Mouse (Mus musculus) liver, adult 2 months (tissue): ENCODE measurements at regions not wholly inside any gene's neighbourhood (a gene's known extent, or its start where the extent isn't known, plus 50 kb on each side); places are given as distances from the start of the nearest gene placed in this dataset.
"Not testable (repeated sequence)": the region's sequence is repeated elsewhere in the genome, so short reads cannot be mapped to it uniquely, and the experiment has no call there.

Source experiments
- DNase-seq: peaks from one replicate; pipeline ENCODE4 v3.0.0-alpha.2; 2011; ENCODE audit warnings: low read depth, low spot score; ENCODE audit errors: extremely low read depth
- H3K27ac ChIP-seq: fragments of 200-500 bp; replicated peaks from 2 replicates; pipeline ENCODE4 v1.5.1; 2012; ENCODE audit warnings: low read depth, mild to moderate bottlenecking, control low read depth, inconsistent platforms, low read length; ENCODE audit not compliant: insufficient read depth
- H3K27me3 ChIP-seq: fragments of 200-500 bp; 2 replicates; pipeline ENCODE4 v1.6.1; 2012; ENCODE audit warnings: mild to moderate bottlenecking, moderate library complexity, low read length, inconsistent platforms; ENCODE audit not compliant: control insufficient read depth, insufficient read depth
- H3K36me3 ChIP-seq: fragments of 200-500 bp; 2 replicates; pipeline ENCODE4 v1.6.1; 2012; ENCODE audit warnings: low read length, inconsistent platforms; ENCODE audit not compliant: control insufficient read depth, insufficient read depth
- H3K4me1 ChIP-seq: fragments of 200-500 bp; 2 replicates; pipeline ENCODE4 v1.6.1; 2011; ENCODE audit warnings: low read length; ENCODE audit not compliant: control insufficient read depth, insufficient read depth
- H3K4me3 ChIP-seq: fragments of 200-500 bp; 2 replicates; pipeline ENCODE4 v1.5.1; 2011; ENCODE audit warnings: low read depth, mild to moderate bottlenecking, control low read depth, low read length, moderate library complexity; ENCODE audit not compliant: insufficient read depth
- H3K79me2 ChIP-seq: fragments of 200-500 bp; 2 replicates; pipeline ENCODE4 v1.6.1; 2012; ENCODE audit warnings: inconsistent platforms, mild to moderate bottlenecking, low read length, moderate library complexity; ENCODE audit not compliant: control insufficient read depth, insufficient read depth
- H3K9ac ChIP-seq: fragments of 200-500 bp; 2 replicates; pipeline ENCODE4 v1.6.1; 2012; ENCODE audit warnings: low read depth, mild to moderate bottlenecking, control low read depth, inconsistent platforms, low read length
- CTCF ChIP-seq: fragments of 200-500 bp; IDR thresholded peaks from 2 replicates; pipeline ENCODE4 v1.5.1; 2011; ENCODE audit warnings: low read depth, low read length, control low read depth
- POLR2A ChIP-seq: fragments of 200-500 bp; IDR thresholded peaks from 2 replicates; pipeline ENCODE4 v1.6.1; 2011; ENCODE audit warnings: low read length, control low read depth; ENCODE audit not compliant: insufficient read depth; ENCODE audit errors: extremely low read depth
- WGBS: fragments of 180-500 bp; shearing (Covaris S2); methylation state at CpG from one replicate; pipeline ENCODE4 v1.1.7; 2018; 5-methylcytosine and 5-hydroxymethylcytosine counted together

DNA sequence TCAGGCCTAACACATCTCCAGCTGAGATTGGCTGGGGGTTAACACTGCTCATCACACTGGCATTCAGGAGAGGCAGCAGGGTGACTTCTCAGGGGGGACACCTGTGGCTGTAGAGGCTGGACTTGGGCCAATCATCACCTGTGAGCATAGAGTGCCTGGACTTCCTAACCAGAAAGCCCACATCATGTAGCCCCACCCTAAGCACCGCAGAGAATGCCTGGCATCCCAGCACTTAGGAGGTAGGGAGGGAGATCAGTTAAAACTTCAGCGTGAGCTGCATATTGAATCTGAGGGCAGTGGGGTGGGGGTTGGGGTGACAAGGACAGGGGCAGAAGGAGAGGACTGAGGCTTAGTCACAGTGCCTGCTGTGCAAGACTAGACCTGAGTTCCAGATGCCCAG, 208.7 kb upstream of the Arid2 start:
- Histone ChIP-seq H3K36me3 (no peaks in the 10 kb centered on the region), H3K79me2 (no peaks in the 10 kb centered on the region), H3K27me3 (no peaks in the 10 kb centered on the region), H3K4me1 (no peaks in the 10 kb centered on the region), H3K9ac (no peak overlapping the region), H3K27ac (no peak overlapping the region), H3K4me3 (no peak overlapping the region)
- TF ChIP-seq POLR2A, result no peak
- 66% methylated on average over 2 of the region's 2 CpGs for WGBS
- DNase-seq, result no peak

DNA sequence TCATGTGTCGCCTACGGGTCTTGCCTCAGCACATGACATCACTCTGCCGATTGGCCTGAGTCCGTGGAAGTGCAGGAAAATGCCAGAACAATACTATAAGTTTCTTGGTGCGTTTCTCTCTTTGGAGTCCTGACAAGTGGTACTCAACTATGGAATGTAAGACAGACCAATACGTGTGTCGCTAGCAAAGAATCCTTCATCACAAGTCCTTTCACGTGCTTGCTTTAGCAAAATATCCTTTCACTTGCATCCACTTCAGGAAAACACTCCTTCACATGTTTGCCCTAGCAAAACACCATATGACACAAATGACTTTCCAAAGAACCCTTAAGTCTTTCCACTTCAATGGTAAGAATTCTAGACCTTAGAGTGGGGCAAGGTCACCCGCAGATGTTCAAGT, 197.6 kb upstream of the Arid2 start:
- no peaks in the 10 kb centered on the region for H3K4me1 ChIP-seq
- TF ChIP-seq CTCF, result no peak
- TF ChIP-seq POLR2A, result no peak
- H3K27ac ChIP-seq, result no peak overlapping the region
- no peak overlapping the region for H3K9ac ChIP-seq
- 92% methylated on average over 9 of the region's 9 CpGs for WGBS
- H3K4me3 ChIP-seq, result no peak overlapping the region
- no peaks in the 10 kb centered on the region for H3K27me3 ChIP-seq
- H3K79me2 ChIP-seq, result no peaks in the 10 kb centered on the region
- no peak for DNase-seq
- no peaks in the 10 kb centered on the region for H3K36me3 ChIP-seq

DNA sequence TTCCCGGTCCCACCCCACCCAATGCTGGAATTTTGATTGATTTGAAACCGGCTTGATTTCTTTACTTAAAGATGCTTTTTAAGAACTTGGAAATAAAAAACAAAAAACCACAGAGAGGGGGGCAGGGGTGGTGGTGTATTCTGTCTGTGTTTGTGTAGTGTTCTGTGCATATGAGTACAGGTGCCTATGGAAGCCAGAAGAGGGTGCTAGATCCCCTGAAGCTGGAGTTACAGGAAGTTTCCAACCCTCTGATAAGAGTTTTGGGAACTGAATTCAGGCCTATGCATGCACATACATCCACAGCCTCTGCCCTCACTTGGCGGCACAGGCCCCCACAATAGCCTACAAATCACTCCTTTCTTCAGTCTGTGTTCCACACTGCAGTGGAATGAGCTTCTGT, 190.9 kb upstream of the Arid2 start:
- 92% methylated on average over 3 of the region's 3 CpGs for WGBS
- no peak for TF ChIP-seq CTCF
- TF ChIP-seq POLR2A, result no peak

DNA sequence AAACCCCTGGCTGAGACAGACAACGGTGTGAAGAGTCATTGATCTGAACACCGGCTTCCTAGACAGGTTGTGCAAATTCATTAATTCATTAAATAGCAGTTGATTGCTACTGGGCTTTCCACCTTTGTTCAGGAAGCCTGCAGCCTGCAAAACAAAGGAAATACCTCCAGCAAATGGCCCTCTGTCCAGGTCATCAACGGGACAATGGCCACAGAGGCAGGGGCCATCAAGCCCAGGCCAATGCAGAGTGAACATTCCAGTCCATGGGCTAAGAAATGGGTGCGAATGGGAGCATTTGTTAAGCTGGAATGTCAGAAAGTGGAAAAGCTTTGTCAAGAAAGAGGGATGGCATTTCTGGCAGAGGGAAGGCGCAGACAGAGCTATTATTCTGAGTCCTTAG, 188.5 kb upstream of the Arid2 start:
- WGBS, result 89% methylated on average over 5 of the region's 5 CpGs
- H3K9ac ChIP-seq, result no peak overlapping the region
- no peak overlapping the region for H3K27ac ChIP-seq
- H3K27me3 ChIP-seq, result no peaks in the 10 kb centered on the region
- no peaks in the 10 kb centered on the region for H3K79me2 ChIP-seq
- TF ChIP-seq POLR2A (no peak), CTCF (no peak)
- no peak overlapping the region for H3K4me3 ChIP-seq
- H3K4me1 ChIP-seq, result no peaks in the 10 kb centered on the region
- H3K36me3 ChIP-seq, result no peaks in the 10 kb centered on the region
- no peak for DNase-seq

More for the DNA sequence above, 190.9 kb upstream of the Arid2 start:
- Histone ChIP-seq H3K79me2 (no peaks in the 10 kb centered on the region), H3K36me3 (no peaks in the 10 kb centered on the region), H3K9ac (no peak overlapping the region), H3K27ac (no peak overlapping the region), H3K27me3 (no peaks in the 10 kb centered on the region), H3K4me3 (no peak overlapping the region), H3K4me1 (no peaks in the 10 kb centered on the region)
- DNase-seq, result peak; percentile 2

DNA sequence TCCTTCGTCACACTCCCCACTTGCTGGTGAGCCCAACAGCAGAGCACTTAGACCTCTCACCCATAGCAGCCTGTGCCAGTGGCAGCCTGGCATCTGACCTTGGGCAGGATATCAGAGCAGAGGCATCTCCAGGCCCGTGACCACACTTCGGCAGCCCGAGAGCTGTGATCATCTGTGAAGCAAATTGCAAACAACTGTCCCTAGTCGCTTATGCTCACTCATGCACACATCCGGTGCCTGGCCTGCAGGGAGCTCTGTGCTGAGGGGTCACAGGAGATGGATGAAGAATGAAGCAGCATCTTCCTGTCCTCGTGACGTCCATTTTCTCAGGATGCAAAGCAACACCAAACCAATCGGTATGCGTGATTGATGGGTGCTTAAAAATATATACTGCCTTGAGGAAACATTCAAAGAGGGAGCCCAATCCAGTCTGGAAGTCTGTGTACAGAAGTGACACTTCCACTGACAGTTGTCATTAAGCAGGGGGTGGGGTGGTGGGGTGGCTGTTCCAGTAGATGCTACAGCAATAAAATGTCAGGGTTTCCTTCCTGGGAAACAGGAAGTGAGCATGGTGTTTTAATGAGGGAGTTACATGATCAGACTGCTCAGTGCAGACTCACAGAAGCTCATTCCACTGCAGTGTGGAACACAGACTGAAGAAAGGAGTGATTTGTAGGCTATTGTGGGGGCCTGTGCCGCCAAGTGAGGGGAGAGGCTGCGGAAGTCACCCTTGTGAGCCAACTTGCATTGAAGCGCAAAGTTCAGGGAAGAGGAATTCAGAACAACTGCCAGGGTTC, 187.3 kb upstream of the Arid2 start:
- not testable (repeated sequence) for H3K4me3 ChIP-seq, H3K27me3 ChIP-seq, DNase-seq, H3K9ac ChIP-seq, H3K27ac ChIP-seq, H3K4me1 ChIP-seq, H3K36me3 ChIP-seq, H3K79me2 ChIP-seq
- 84% methylated on average over 13 of the region's 13 CpGs for WGBS

DNA sequence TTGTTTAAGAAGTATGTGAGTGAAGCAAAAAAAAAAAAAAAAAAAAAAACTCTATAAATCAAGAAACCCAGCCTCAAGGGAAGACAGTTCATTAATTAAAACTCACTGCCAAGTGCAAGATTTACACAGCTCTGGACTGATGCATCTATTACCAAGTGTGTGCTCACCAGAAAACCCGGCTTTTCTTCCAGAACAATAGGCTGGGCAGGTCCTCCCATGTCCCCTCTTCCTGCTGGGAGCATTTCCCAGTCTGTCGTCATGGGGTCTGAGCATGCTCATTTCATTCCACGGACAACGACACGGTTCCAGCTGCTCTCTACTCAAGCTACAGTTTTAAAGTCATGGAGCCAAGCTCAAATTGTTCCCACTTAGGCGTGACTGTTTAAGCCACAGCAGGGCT, 183.6 kb upstream of the Arid2 start:
- H3K4me1 ChIP-seq, result no peaks in the 10 kb centered on the region
- no peaks in the 10 kb centered on the region for H3K79me2 ChIP-seq
- H3K27ac ChIP-seq, result no peak overlapping the region
- DNase-seq, result no peak
- 74% methylated on average over 6 of the region's 6 CpGs for WGBS
- TF ChIP-seq CTCF (no peak), POLR2A (no peak)
- H3K36me3 ChIP-seq, result no peaks in the 10 kb centered on the region
- H3K4me3 ChIP-seq, result no peak overlapping the region
- no peaks in the 10 kb centered on the region for H3K27me3 ChIP-seq
- no peak overlapping the region for H3K9ac ChIP-seq
